Mouse (Mus musculus) stomach, embryonic 14.5 days (tissue): Measurements from ENCODE around the gene Trpv4. TPM values are rescaled to one million over a fixed set of nuclear protein-coding genes. Genes with fewer than 3 reads are reported as not detected.

ENCODE experiments used
- ATAC-seq: fragments of 200-750 bp; cut with Nextera tagmentation; 2 replicates; pipeline ENCODE4 v1.8.0; 2017; ENCODE audit warnings: low read depth, moderate TSS enrichment; ENCODE audit not compliant: insufficient number of reproducible peaks, insufficient read depth, low FRiP score
- H3K27ac ChIP-seq: fragments of 300-500 bp; sonication (generic); 2 replicates; pipeline ENCODE4 v1.5.1; 2014; ENCODE audit warnings: mild to moderate bottlenecking, low read length, moderate library complexity, mixed read lengths
- H3K27me3 ChIP-seq: fragments of 300-500 bp; sonication (generic); 2 replicates; pipeline ENCODE4 v1.6.1; 2014; ENCODE audit warnings: low read length, control low read depth, mixed read lengths; ENCODE audit not compliant: control insufficient read depth, insufficient read depth
- H3K36me3 ChIP-seq: fragments of 300-500 bp; sonication (generic); 2 replicates; pipeline ENCODE4 v1.6.1; 2014; ENCODE audit warnings: mild to moderate bottlenecking, control low read depth, low read length, moderate library complexity, mixed read lengths; ENCODE audit not compliant: control insufficient read depth, insufficient read depth
- H3K4me1 ChIP-seq: fragments of 300-500 bp; sonication (generic); 2 replicates; pipeline ENCODE4 v1.6.1; 2014; ENCODE audit warnings: low read length, control low read depth, mixed read lengths; ENCODE audit not compliant: control insufficient read depth, insufficient read depth
- H3K4me2 ChIP-seq: fragments of 300-500 bp; sonication (generic); replicated peaks from 2 replicates; pipeline ENCODE4 v1.6.1; 2014; ENCODE audit warnings: low read depth, low read length, control low read depth
- H3K4me3 ChIP-seq: fragments of 300-500 bp; sonication (generic); 2 replicates; pipeline ENCODE4 v1.5.1; 2014; ENCODE audit warnings: low read depth, low read length, control low read depth
- H3K9ac ChIP-seq: fragments of 300-500 bp; sonication (generic); replicated peaks from 2 replicates; pipeline ENCODE4 v1.6.1; 2014; ENCODE audit warnings: low read depth, mild to moderate bottlenecking, control low read depth, low read length, moderate library complexity, mixed read lengths
- H3K9me3 ChIP-seq: fragments of 300-500 bp; sonication (generic); 2 replicates; pipeline ENCODE4 v1.6.1; 2016; ENCODE audit warnings: low read depth, low read length, control low read depth; ENCODE audit not compliant: control insufficient read depth
- WGBS: fragments of 180-500 bp; shearing (Covaris S2); extraction: QIAGEN DNeasy Blood & Tissue Kit; methylation state at CpG from one replicate; pipeline ENCODE4 v1.1.7; 2014; 5-methylcytosine and 5-hydroxymethylcytosine counted together
- polyA plus RNA-seq: library from polyadenylated mRNA; unstranded; fragments of >200 nt; fragmentation: Nextera tagmentation; extraction: Ambion mirVana; gene quantifications from 2 replicates; pipeline ENCODE4 v1.2.1, GENCODE M21; 2014

Trpv4 gene
- 1.5 and 1.9 TPM in 2 replicates for polyA plus RNA-seq

GRCm38 (mm10) chr5:114658255-114658654, at the start of gene Trpv4:
Trpv4 (minus strand) TSS chr5:114658421.
- under 1% methylated on average over 39 of the region's 47 CpGs for WGBS
- H3K4me3 ChIP-seq, result peak within 1 kb of the TSS; percentile 49
- H3K27ac ChIP-seq, result no peak within 1 kb of the TSS
- peaks cover 10% of the 10 kb centered on the region for H3K27me3 ChIP-seq
- peak; percentile 54; the same call in 1 of the 2 replicates for ATAC-seq
- no peaks in the 10 kb centered on the region for H3K36me3 ChIP-seq
- H3K9me3 ChIP-seq, result no peaks in the 10 kb centered on the region
- H3K9ac ChIP-seq, result 0 out of 2 replicates have a peak within 1 kb of the TSS, but pooled peaks have one; percentile 28
- H3K4me1 ChIP-seq, result peaks cover 7% of the 10 kb centered on the region; the same call in 1 of the 2 replicates
- peak within 1 kb of the TSS; percentile 95 for H3K4me2 ChIP-seq

- Histone ChIP-seq H3K4me2 (peak within 1 kb of the TSS; percentile 82), H3K4me3 (peak within 1 kb of the TSS; percentile 83), H3K36me3 (peaks cover 11% of the 10 kb centered on the region), H3K9me3 (no peaks in the 10 kb centered on the region), H3K4me1 (peaks cover 5% of the 10 kb centered on the region), H3K9ac (peak within 1 kb of the TSS; percentile 55), H3K27ac (no peak within 1 kb of the TSS), H3K27me3 (no peaks in the 10 kb centered on the region)
- WGBS, result 4% methylated on average over 49 of the region's 49 CpGs
- peak; percentile 78 for ATAC-seq
These were observed 49.2 kb upstream of the Trpv4 start, which contains the start of gene Tchp for GRCm38 (mm10) chr5:114707265-114708068. Tchp (plus strand) TSS chr5:114707760.

- WGBS, result 61% methylated on average over 14 of the region's 14 CpGs
These were observed 44.5 kb upstream of the Trpv4 start for GRCm38 (mm10) chr5:114702403-114703392.

GRCm38 (mm10) chr5:114699015-114699414, 40.8 kb upstream of the Trpv4 start:
- H3K27me3 ChIP-seq, result no peaks in the 10 kb centered on the region
- no peaks in the 10 kb centered on the region for H3K9me3 ChIP-seq
- H3K27ac ChIP-seq, result no peak overlapping the region
- H3K4me2 ChIP-seq, result no peak overlapping the region
- no peak overlapping the region for H3K9ac ChIP-seq
- H3K4me1 ChIP-seq, result no peaks in the 10 kb centered on the region
- no peak for ATAC-seq
- no peak overlapping the region for H3K4me3 ChIP-seq
- 46% methylated on average over 7 of the region's 7 CpGs for WGBS
- no peaks in the 10 kb centered on the region for H3K36me3 ChIP-seq

More at GRCm38 (mm10) chr5:114702403-114703392, 44.5 kb upstream of the Trpv4 start:
- Histone ChIP-seq H3K27ac (no peak overlapping the region), H3K4me1 (no peaks in the 10 kb centered on the region), H3K4me2 (no peak overlapping the region), H3K27me3 (no peaks in the 10 kb centered on the region), H3K4me3 (no peak overlapping the region), H3K9me3 (no peaks in the 10 kb centered on the region), H3K36me3 (no peaks in the 10 kb centered on the region), H3K9ac (no peak overlapping the region)
- ATAC-seq, result no peak; the same call in 1 of the 2 replicates

- no peak overlapping the region for H3K4me3 ChIP-seq
- H3K9ac ChIP-seq, result no peak overlapping the region
- no peaks in the 10 kb centered on the region for H3K36me3 ChIP-seq
- no peaks in the 10 kb centered on the region for H3K9me3 ChIP-seq
- no peaks in the 10 kb centered on the region for H3K4me1 ChIP-seq
- no peak overlapping the region for H3K4me2 ChIP-seq
- 87% methylated on average over 19 of the region's 19 CpGs for WGBS
- ATAC-seq, result no peak
- no peak overlapping the region for H3K27ac ChIP-seq
- H3K27me3 ChIP-seq, result no peaks in the 10 kb centered on the region
These were observed 40.0 kb upstream of the Trpv4 start for GRCm38 (mm10) chr5:114698044-114698746.

- no peaks in the 10 kb centered on the region for H3K36me3 ChIP-seq
- no peaks in the 10 kb centered on the region for H3K27me3 ChIP-seq
- no peak overlapping the region for H3K4me3 ChIP-seq
- H3K27ac ChIP-seq, result no peak overlapping the region
- WGBS, result 84% methylated on average over 17 of the region's 17 CpGs
- no peaks in the 10 kb centered on the region for H3K9me3 ChIP-seq
- no peak overlapping the region for H3K9ac ChIP-seq
- no peak for ATAC-seq
- H3K4me1 ChIP-seq, result no peaks in the 10 kb centered on the region
- no peak overlapping the region for H3K4me2 ChIP-seq
These were observed 38.7 kb upstream of the Trpv4 start for GRCm38 (mm10) chr5:114696939-114697338.

- Histone ChIP-seq H3K4me2 (no peak overlapping the region), H3K9me3 (no peaks in the 10 kb centered on the region), H3K27ac (no peak overlapping the region), H3K9ac (no peak overlapping the region), H3K36me3 (no peaks in the 10 kb centered on the region), H3K4me1 (peaks cover 3% of the 10 kb centered on the region; the same call in 1 of the 2 replicates), H3K27me3 (no peaks in the 10 kb centered on the region), H3K4me3 (no peak overlapping the region)
- no peak for ATAC-seq
- WGBS, result 69% methylated on average over 5 of the region's 5 CpGs
These were observed 37.6 kb upstream of the Trpv4 start for GRCm38 (mm10) chr5:114695775-114696174.
